Mouse (Mus musculus) heart, adult 2 months (tissue): ENCODE measurements around the gene Prcp.

Experiments used
- CTCF ChIP-seq: fragments of 200-600 bp; IDR thresholded peaks from 2 replicates; pipeline ENCODE4 v1.8.1; 2022; ENCODE audit warnings: antibody characterized with exemption, mild to moderate bottlenecking, moderate library complexity
- POLR2A ChIP-seq: fragments of 200-500 bp; IDR thresholded peaks from 2 replicates; pipeline ENCODE4 v1.6.1; 2011; ENCODE audit warnings: mild to moderate bottlenecking, low read depth, low read length, control low read depth; ENCODE audit not compliant: insufficient read depth

GRCm38 (mm10) chr7:92903360-92904038, 29.2 kb downstream of the Prcp start:
- TF ChIP-seq POLR2A (no peak), CTCF (peak; percentile 83)
